Mouse (Mus musculus) limb, embryonic 14.5 days (tissue): ENCODE measurements at regions not wholly inside any gene's neighbourhood (a gene's known extent, or its start where the extent isn't known, plus 50 kb on each side); places are given as distances from the start of the nearest gene placed in this dataset.

Experiments
- ATAC-seq: fragments of 200-750 bp; cut with Nextera tagmentation; 2 replicates; pipeline ENCODE4 v1.8.0; 2017; ENCODE audit warnings: low read depth, moderate number of reproducible peaks, moderate TSS enrichment; ENCODE audit not compliant: low FRiP score
- DNase-seq: peaks from one replicate; pipeline ENCODE4 v3.0.0-alpha.2; 2015; ENCODE audit warnings: low spot score
- H3K27ac ChIP-seq: fragments of 300-500 bp; sonication (generic); replicated peaks from 2 replicates; pipeline ENCODE4 v1.5.1; 2014; ENCODE audit warnings: low read depth, mild to moderate bottlenecking, low read length, moderate library complexity, mixed read lengths
- H3K27me3 ChIP-seq: fragments of 300-500 bp; sonication (generic); 2 replicates; pipeline ENCODE4 v1.6.1; 2014; ENCODE audit warnings: low read length, mixed read lengths; ENCODE audit not compliant: control insufficient read depth, insufficient read depth
- H3K36me3 ChIP-seq: fragments of 300-500 bp; sonication (generic); 2 replicates; pipeline ENCODE4 v1.6.1; 2014; ENCODE audit warnings: mild to moderate bottlenecking, low read length, moderate library complexity, mixed read lengths; ENCODE audit not compliant: control insufficient read depth, insufficient read depth
- H3K4me1 ChIP-seq: fragments of 300-500 bp; sonication (generic); 2 replicates; pipeline ENCODE4 v1.6.1; 2014; ENCODE audit warnings: antibody characterized with exemption, low read length, mixed read lengths; ENCODE audit not compliant: control insufficient read depth, insufficient read depth
- H3K4me2 ChIP-seq: fragments of 300-500 bp; sonication (generic); replicated peaks from 2 replicates; pipeline ENCODE4 v1.6.1; 2014; ENCODE audit warnings: low read depth, mild to moderate bottlenecking, low read length, moderate library complexity; ENCODE audit not compliant: severe bottlenecking
- H3K4me3 ChIP-seq: fragments of 300-500 bp; sonication (generic); replicated peaks from 2 replicates; pipeline ENCODE4 v1.5.1; 2014; ENCODE audit warnings: low read length
- H3K9ac ChIP-seq: fragments of 300-500 bp; sonication (generic); 2 replicates; pipeline ENCODE4 v1.6.1; 2014; ENCODE audit warnings: mild to moderate bottlenecking, low read depth, low read length, moderate library complexity; ENCODE audit not compliant: severe bottlenecking
- H3K9me3 ChIP-seq: fragments of 300-500 bp; sonication (generic); 2 replicates; pipeline ENCODE4 v1.6.1; 2016; ENCODE audit warnings: low read length; ENCODE audit not compliant: control insufficient read depth
- POLR2A ChIP-seq: fragments of 200-500 bp; IDR thresholded peaks from 2 replicates; pipeline ENCODE4 v1.8.0; 2012; ENCODE audit warnings: inconsistent platforms, mild to moderate bottlenecking, moderate library complexity, borderline replicate concordance; ENCODE audit not compliant: insufficient read depth, insufficient read length; ENCODE audit errors: extremely low read depth
- WGBS: fragments of 180-500 bp; shearing (Covaris S2); extraction: QIAGEN DNeasy Blood & Tissue Kit; methylation state at CpG from one replicate; pipeline ENCODE4 v1.1.7; 2014; 5-methylcytosine and 5-hydroxymethylcytosine counted together

- no peak for TF ChIP-seq POLR2A
- no peak overlapping the region for H3K4me3 ChIP-seq
- WGBS, result 69% methylated on average over 3 of the region's 3 CpGs
- H3K36me3 ChIP-seq, result no peaks in the 10 kb centered on the region
- no peak overlapping the region for H3K27ac ChIP-seq
- H3K4me1 ChIP-seq, result no peaks in the 10 kb centered on the region
- DNase-seq (no peak), ATAC-seq (no peak)
- no peak overlapping the region for H3K4me2 ChIP-seq
- no peaks in the 10 kb centered on the region for H3K9me3 ChIP-seq
- H3K9ac ChIP-seq, result no peak overlapping the region
- no peaks in the 10 kb centered on the region for H3K27me3 ChIP-seq
These were observed 288.6 kb downstream of the Qk start for GRCm38 (mm10) chr17:10031033-10031432.

- ATAC-seq (no peak), DNase-seq (no peak)
- no peaks in the 10 kb centered on the region for H3K36me3 ChIP-seq
- no peak overlapping the region for H3K4me3 ChIP-seq
- H3K9me3 ChIP-seq, result no peaks in the 10 kb centered on the region
- no peak overlapping the region for H3K4me2 ChIP-seq
- TF ChIP-seq POLR2A, result no peak
- H3K27ac ChIP-seq, result no peak overlapping the region
- H3K9ac ChIP-seq, result no peak overlapping the region
- H3K4me1 ChIP-seq, result no peaks in the 10 kb centered on the region
- H3K27me3 ChIP-seq, result no peaks in the 10 kb centered on the region
These were observed 292.9 kb downstream of the Qk start for GRCm38 (mm10) chr17:10026770-10027169.

- peak; percentile 91 for ATAC-seq
- no peak for TF ChIP-seq POLR2A
These were observed 294.4 kb downstream of the Qk start for GRCm38 (mm10) chr17:10025212-10025611.

GRCm38 (mm10) chr17:10024323-10024722 is 295.3 kb downstream of the Qk start:
- TF ChIP-seq POLR2A, result no peak
- H3K9ac ChIP-seq, result no peak overlapping the region
- H3K36me3 ChIP-seq, result no peaks in the 10 kb centered on the region
- ATAC-seq (no peak), DNase-seq (no peak)
- no peaks in the 10 kb centered on the region for H3K9me3 ChIP-seq
- H3K27me3 ChIP-seq, result no peaks in the 10 kb centered on the region
- H3K4me1 ChIP-seq, result no peaks in the 10 kb centered on the region
- H3K27ac ChIP-seq, result no peak overlapping the region
- no peak overlapping the region for H3K4me3 ChIP-seq
- H3K4me2 ChIP-seq, result no peak overlapping the region

More at GRCm38 (mm10) chr17:10025212-10025611, 294.4 kb downstream of the Qk start:
- H3K4me1 ChIP-seq, result no peaks in the 10 kb centered on the region
- no peak overlapping the region for H3K27ac ChIP-seq
- H3K9me3 ChIP-seq, result no peaks in the 10 kb centered on the region
- no peaks in the 10 kb centered on the region for H3K36me3 ChIP-seq
- H3K9ac ChIP-seq, result no peak overlapping the region
- DNase-seq, result peak; percentile 73
- 65% methylated on average over 5 of the region's 5 CpGs for whole genome bisulfite sequencing
- no peak overlapping the region for H3K4me3 ChIP-seq
- no peak overlapping the region for H3K4me2 ChIP-seq
- no peaks in the 10 kb centered on the region for H3K27me3 ChIP-seq

- TF ChIP-seq POLR2A, result no peak
- WGBS, result 35% methylated on average over 3 of the region's 3 CpGs
- no peaks in the 10 kb centered on the region for H3K4me1 ChIP-seq
- H3K4me3 ChIP-seq, result no peak overlapping the region
- DNase-seq (no peak), ATAC-seq (no peak)
- H3K27ac ChIP-seq, result no peak overlapping the region
- no peak overlapping the region for H3K4me2 ChIP-seq
- H3K9me3 ChIP-seq, result no peaks in the 10 kb centered on the region
- H3K9ac ChIP-seq, result no peak overlapping the region
- H3K27me3 ChIP-seq, result no peaks in the 10 kb centered on the region
- no peaks in the 10 kb centered on the region for H3K36me3 ChIP-seq
These were observed 307.5 kb downstream of the Qk start for GRCm38 (mm10) chr17:10012161-10012560.

- Histone ChIP-seq H3K36me3 (no peaks in the 10 kb centered on the region), H3K27ac (no peak overlapping the region), H3K4me3 (no peak overlapping the region), H3K9ac (no peak overlapping the region), H3K4me1 (no peaks in the 10 kb centered on the region), H3K4me2 (no peak overlapping the region), H3K9me3 (no peaks in the 10 kb centered on the region), H3K27me3 (no peaks in the 10 kb centered on the region)
- no peak for ATAC-seq
- 40% methylated on average over 8 of the region's 8 CpGs for WGBS
- no peak for TF ChIP-seq POLR2A
- DNase-seq, result no peak
These were observed 307.9 kb downstream of the Qk start for GRCm38 (mm10) chr17:10011728-10012127.
